Mouse (Mus musculus) spleen, postnatal 14 days (tissue): ENCODE results near the gene Whrn.

Source experiments
- DNase-seq, 2 experiments: peaks; one replicate each; pipeline ENCODE4 v3.0.0; 2021 to 2022; ENCODE audit warnings: low spot score in 2 of 2

Gene Whrn

DNA sequence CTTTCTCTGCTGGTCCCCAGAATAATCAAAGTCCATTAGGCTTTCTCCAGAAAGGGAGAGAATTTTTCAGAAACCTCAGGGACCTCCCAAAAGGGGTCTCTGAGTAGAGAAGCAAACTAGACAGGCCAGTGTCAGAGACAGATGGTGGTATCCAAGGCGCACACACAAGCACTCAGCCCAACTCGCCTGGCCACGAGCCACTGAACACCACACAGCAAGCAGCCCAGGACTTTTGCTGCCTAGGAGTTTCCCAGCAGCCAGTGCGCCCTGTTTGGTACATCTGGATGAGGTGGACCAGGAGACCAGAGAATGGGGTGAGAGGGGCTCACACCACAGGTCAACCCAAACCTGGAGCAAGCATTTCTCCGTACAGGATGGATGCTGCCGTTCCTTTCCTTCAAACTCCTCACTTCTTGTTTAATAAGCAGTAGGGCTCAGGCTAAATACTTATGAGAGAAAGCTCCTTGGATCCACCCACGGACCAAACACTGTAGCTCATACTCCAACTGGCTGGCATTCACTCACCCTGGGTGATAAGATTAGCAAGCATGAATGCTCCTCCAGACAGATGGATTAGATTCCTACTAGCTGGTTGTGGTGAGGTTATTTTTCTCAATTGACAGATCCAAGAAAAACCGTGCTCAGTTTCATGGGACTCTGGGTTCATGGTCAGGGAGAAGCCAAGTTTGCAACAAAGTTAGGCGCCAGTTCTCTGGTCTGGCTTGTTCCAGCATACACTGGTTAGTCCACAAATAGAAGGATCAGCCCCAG, 2.3 kb downstream of the Whrn start:
- no peak for DNase-seq

DNA sequence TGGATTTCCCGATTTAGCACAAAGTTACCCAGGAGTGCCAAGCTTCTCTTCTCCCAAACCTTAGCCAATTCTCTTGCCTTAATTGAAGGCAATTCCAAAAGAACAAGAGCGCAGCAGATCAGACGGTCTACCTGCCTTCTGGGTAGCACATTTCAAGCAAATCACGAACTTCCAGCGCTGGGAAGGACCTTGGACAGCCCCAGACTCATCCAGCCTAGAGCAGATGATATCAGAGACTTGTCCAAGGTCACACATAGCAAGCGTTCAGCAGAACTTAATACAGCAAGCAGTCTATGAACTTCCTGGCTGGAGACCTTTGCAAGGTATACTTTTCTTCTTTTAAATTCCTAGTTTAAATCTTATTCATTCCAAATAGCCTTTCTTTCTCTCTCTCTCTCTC, 4.3 kb downstream of the Whrn start:
- DNase-seq: no peak

DNA sequence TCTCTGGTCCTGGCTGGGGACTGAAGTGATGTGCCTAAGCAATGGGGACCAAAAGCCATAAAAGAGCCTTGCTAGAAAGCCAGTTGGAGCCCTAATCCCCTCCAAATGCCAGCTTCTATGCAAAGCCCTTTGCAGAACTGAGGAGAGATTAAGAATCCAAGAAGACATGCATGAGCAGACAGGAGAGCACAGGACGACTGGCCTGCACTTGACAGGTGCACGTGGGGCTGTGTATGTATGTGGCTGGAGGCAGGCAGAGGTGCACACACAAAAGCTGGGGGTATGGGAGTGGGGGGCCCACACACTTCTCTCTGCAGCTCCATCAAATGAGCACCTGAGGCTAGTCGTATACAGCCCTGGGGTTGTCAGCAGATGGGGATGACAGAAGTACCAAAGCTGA, 5.6 kb downstream of the Whrn start:
- no peak for DNase-seq

DNA sequence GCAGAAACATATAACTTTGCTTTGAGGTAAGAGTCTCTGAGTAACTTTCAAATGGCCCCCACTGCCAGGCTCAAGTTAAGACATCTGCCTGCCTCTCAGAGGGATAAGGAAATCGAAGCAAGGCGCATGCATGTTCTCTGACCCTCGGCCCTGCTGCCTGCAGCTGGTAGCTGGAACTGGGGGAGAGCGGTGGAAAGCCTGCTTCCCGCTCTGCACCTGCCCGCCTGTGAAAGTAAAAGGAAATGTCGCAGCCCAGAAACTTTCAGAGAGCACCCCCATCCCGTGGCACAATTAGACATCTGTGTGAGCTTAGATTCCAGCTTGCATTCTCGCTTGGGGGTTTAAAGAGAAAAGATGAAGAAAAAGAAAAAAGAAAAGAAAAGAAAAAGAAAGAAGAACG, 6.1 kb downstream of the Whrn start:
- DNase-seq: no peak

DNA sequence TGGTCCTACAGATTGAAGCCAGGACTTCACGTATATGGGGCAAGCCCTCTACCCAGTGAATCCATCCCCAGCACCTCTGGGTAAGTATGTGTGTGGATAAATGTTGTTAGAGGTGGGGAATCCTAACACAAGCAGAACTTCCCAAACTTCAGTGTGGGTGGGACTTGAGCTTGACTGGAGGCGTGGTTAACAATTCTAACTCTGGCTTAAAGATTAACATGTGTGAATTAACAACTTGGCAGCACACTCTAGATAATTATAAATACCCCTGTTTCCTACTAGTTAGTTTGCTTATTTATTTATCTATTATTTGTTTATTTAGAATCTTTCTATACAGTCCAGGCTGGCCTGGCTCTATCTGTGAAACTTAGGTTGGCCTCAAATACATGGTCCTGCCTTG, 7.9 kb downstream of the Whrn start:
- DNase-seq: no peak

DNA sequence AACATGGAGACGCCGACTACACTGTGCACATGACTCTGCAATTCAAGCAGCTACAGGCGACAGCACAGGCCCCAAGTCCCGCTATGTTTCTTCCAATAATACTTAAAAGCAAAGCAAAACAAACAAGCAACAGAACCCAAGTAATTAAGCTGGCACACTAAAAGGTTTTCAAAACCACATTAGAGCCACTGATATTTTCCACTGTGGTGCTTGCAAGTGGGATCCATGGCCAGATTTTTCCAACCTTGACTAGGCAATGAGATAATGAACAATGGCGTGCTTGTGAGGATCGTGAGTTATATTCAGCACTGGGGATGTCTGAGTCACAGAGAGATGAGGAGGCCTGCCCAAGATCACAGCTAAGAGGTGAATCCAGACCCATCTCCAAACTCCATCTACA, 8.5 kb downstream of the Whrn start:
- DNase-seq: no peak

DNA sequence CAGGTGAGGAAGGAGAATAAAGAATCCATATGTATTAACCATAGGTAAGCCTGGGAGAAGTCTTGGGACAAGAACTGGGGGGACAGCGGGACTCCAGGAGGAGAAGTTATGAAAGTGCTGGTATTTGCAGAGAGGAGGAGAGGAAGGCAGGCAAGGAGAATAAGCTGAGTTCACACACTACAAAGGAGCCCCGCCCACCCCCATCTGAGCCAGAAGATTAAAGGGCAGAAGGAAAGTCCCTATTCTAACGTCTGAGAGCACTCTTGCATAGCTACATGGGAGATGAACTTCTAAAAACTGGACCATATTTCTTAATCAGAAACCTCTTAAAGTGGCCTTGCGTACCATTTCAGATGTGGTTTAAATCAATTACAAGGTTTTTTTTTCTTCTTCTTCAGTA, 9.3 kb downstream of the Whrn start:
- no peak for DNase-seq

DNA sequence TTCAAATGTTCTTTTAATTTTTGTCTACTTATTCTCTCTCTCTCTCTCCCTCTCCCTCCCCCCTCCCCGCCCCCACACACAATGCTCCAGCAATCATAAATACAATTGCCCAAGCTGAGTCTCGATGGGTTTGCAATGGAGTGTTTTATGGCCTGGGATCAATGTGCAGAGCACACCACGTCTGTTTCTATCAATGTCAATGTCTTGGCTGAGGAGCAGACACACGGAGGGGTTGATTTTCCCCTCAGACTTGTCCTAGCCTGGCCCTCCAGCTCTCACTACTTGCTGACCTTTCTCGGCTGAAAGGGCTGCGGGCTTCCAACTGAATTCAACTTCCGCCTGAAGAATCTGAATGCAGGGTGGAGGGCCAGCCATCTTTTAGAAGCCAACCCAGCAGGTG, 12.1 kb downstream of the Whrn start:
- DNase-seq: no peak

DNA sequence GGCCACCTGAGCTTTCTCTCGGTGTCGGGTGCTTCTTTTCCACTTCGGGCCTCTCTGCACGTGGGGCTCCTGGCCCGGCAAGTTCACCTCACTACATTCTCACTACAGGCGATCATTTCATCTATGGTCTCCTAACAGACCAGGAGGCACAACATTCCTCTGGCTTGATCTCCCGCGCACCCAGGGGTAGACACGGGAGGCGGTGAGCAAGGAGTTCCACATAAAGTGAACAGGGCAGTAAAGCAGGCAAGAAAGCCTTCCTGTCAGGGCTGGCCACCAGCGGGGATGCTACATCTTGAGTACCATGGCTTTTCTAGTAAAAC, 15.0 kb downstream of the Whrn start:
- DNase-seq: no peak

DNA sequence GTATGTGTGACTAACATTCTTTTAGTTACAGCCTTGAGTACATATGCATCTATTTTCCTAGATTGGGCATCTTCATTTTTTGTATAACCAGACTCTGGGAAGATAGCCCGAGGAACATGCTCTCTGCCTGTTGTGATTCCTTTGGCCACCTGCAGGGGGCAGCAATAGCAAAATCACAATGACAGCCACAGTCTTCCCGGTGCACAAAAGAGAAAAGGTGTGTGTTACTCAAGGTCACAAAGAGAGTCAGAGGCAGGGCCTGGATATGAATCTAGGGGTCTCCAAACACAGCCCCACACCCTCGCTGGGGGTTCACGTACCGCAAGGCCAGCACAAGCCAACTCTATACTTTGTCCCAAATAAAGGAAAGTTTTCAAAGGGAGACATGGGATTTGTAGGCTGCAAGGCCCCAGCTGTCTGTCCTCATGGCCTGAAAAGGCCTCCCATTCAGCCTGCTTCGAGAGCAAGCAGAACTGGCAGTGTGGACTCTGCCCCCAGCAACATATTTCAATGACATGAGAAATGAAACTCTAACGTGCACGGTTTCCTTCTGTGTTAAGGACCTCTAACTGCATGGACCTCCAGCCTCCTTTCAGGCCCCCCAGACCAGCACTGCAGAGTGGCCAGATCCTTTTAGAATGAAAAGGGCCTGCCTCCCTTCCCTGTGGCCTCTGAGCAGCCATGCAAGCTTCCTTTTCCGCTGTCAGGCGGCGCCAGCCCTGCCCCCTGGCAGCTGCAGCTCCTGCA, 15.5 kb downstream of the Whrn start:
- peak; percentile 31 to 37 for DNase-seq

DNA sequence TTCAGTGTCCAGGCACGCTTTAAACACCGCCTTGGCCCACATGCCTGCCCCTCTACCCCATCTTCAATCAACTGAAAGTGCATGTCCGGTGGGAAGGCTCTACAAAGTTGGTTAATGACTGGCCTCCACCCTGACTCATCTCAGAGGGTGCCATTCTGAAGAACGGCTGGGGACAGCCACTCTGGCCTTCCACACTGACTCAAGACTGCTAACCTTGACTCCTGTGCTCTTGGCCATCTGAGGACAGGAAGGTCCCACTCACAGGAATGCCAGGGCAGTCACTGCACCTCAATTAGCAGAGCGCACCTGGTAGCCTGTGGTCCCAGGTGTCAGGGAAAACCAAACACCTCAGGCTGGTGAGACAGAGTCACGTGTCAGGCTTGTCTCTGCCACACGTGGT, 17.8 kb downstream of the Whrn start:
- no peak for DNase-seq

DNA sequence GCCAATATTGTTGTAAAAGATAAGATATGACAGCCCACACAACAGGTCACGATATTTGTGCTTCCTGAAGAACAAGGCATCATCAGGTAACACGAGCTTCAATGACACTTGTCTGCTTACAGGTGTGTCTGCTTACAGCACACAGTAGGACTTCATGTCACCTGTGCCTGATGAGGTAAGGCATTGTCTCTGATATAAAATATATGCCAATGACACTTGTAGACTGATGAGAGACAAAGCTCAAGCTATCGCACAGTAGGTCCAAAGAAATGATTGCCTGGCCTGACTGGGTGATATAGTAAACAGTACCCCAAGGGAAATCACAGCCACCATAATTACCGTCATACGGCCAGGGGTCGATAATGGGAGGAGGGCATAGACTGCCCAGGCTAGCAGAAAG, 18.9 kb downstream of the Whrn start:
- no peak for DNase-seq

DNA sequence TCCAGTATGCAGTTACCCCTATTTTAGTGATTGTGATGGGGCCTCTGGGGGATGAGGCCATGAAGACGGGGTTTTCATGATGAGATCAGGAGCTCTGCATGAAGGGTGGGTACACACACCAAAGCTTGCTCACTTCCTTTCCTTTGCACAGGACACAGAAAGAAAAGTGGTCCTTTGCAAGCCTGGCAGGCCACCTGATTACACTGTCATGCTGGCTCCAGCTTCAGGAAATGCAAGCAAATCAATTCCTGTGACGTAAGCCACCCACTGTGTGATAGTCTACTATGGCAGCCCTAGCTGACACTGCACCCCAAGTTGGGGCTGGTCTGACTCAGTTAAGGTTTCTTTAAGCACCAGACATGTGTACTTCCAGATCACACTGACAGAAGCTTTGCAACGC, 20.6 kb downstream of the Whrn start:
- no peak for DNase-seq

DNA sequence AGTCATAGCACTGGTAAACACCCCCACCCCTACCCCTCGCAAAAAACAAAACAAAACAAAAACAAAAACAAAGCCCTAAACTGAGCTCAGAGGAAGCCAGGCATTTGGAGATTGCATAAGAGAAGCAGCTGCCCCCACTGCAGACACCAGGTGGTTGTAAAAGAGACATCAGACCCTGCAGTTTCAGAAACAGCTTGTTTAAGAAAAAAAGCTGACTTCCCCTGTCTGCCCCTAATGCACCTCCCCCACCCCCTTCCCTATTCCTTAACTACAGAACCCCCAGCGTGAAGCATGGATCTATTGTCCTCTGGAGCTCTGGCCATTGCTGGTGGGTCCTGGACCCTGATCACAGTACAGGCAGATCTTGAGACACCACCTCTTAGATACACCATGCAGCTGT, 21.4 kb downstream of the Whrn start:
- DNase-seq: no peak

DNA sequence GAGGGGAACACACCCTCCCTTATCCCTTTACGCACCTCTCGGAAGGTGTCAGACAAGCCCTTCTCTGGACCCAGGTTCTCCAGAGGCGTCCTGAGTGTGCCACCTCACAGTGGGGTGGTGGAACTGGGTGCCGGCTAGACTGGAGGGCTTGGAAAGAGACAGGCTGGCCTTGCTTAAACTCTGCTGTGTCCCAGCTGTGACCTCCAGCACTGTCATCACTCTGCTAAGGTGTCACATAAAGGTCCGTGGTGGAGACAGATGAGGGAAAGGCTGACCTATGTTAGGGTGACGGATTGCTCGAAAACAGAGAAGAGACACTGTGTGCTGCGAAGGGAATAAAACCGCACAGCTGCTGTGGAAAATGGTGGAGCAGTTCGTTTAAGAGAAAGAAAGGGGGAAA, 28.5 kb downstream of the Whrn start:
- no peak for DNase-seq

DNA sequence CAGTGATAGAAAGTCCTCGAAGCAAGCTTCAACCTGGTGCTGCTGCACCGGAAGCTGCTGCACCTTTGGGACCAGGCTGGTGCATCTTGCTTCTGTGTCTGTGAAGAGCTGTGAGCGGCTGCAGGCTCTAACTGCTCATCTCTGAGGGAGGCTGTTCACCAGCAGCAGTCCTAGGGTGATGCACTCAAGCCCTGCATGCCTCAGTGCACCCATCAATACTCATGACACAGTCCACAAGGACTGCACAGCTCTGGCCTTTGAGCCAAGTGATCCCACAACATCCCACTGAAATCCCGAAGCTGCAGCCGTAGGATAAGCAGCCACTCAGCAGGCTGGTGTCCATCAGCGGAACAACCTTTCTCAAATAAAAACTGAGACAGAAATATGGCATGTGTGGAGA, 29.6 kb downstream of the Whrn start:
- no peak for DNase-seq

DNA sequence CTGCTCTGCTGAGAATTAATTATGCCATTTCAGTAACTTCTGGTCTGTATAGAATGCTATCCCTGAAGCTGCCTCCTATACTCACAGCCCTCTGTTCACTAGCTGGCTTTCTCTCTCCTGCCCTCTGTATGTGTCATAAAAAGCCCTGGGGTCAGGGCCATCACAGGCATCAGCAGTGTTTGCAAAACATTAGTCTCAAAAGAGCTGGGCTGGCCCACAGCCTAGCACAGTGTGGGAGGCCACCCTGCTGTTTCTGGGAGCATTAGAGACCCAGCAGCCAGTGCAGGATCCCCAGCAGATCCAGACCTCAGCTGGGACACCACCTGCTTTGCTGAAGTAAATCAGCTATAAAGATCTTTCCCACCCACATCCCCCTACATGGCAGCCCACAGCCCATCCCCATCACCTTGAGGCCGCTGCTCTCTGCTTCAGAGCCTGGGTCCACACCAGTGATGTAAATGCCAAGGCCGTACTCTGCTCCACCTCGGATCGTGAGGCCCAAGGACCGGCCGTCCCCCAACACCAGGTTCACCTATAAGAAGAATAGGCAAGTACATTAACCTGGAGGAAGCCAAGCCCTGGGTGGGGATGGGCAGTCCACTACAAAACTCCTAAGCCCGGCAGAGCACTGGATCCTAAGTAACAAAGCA, 34.8 kb downstream of the Whrn start:
- DNase-seq: no peak

DNA sequence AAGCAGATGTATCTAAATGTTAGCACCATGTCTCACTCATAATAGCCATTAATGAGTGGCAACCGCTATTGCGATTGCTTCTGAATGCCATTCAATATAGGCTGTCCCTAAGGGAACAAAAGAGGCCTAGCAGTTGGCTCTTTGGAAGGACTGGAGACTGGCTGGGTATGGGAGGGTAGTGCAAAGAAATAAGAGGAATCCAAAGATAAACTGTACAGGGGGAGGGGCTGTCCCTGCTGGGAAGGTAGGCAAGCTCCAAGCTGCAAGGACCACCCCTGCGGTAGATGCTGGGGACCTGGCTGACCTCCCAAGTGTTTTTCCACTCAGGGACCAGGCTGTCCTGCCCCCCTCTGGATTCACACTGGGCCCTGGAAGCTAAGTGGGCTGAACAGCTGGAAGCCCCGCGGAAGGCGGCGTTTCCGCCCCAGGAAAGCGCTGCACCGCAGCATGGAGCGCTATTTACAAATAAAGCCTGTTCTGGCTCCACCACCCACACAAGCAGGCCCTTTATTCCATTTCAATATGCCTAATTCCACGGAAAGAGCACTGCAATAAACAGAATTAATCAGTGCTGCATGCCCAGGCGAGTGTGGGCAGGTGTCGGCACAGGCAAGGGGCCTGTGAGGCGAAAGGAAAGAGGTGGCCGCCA, 36.5 kb downstream of the Whrn start:
- no peak for DNase-seq

DNA sequence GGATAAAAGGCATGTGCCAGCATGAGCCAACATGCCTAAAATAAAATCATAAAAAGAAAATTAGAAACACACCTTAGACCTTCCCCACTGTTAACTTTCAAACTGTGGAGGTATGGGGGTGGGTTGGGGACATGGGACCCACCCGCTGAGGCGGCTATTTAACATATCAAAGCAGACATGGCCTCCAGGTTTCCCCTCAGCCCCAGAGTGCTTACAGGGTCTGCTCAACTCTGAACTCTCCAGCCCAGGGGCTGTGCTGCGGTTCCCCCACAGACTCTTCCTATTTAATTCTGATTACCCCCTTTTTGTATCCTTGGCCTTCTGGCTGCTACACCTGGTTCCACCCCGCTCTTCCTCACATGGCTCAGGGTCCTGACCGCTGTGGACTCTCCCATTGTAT, 39.2 kb downstream of the Whrn start:
- DNase-seq: no peak

DNA sequence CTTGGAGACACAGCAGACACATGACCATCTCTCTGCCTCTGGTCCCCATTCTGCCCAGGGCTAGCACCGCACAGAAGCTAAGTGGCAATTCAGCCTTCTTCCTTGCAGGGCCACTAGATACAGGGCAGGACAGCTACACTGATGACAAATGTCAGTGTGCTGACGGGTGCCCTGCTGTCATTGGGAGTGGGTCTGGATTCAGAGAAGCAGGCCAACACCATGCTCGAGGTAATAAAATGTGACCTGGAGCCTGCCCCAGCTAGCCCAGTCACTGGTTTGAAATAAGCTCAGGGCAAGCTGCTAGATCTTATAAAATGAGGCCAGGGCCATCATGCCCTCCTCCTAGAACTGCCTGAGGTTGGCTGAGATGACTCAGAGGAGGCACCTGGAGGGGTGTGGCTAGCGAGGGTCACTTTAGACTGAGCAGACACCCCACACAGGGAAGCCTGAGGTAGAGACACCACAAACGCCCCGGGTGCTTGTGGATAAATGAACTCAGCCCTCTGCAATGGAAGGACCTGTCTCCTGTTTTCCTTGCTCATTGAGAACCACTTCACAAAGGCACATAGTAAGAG, 41.8 kb downstream of the Whrn start:
- DNase-seq: no peak

DNA sequence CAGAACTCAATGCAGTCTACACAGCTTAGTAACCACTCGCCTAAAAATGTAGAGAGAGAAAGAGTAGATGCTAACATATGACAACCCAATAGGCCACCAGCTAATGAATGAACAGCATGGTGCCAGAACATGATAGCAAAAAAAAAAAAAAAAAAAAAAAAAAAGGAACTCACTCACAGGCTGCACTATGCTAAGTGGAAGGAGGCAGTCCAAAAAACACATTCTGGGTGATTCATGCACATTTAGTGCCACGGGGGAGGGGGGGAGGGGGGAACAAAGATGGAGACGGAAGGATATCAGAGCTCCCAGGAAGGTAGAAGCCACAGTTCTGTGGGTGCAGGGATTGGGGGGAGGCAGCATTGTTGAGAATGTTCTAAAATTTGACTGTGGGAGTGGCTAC, 43.2 kb downstream of the Whrn start:
- no peak for DNase-seq

DNA sequence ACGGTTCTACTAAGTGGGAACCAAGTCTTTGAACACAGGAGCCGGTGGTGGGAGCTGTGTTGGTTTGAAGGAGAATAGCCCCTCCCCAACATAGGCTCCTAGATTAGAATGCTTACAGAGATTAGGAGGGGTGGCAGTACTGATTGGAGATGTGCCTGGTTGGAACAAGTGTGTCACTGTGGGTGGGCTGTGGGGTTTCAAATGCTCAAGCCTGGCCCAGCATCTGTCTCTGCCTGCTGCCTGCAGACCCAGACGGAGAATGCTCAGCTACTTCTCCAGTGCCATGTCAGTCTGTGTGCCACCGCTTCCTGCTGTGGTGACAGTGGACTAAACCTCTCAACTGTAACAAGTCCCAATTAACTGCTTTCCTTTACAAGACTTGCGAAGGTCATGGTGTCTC, 45.2 kb downstream of the Whrn start:
- DNase-seq: no peak
